Mouse (Mus musculus): ENCODE results near the gene Scarb1.

DNA sequence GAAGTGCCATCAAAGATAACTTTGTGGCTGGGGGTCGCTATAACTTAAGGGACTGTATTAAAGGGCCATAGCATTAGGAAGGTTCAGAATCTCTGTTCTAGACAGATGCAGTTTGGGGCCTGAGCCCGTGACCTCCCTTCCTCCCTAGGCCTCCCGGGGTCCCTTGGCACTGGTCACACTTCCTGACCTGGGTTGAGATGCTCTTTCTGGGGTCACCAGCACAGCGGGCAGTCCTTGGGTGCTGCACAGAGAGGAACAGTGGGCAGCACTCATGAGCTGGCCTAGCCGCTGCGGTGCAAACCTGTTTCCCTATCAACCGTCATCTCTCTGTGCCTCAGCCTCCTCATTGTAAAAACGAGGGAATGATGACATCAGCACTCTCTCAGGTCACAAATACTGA lies 71.5 kb downstream of the Scarb1 start:
- TF ChIP-seq CTCF (IDR thresholded peaks at IDR 0.05; ENCODE audit: low read depth) (no peak), EP300 (IDR thresholded peaks at IDR 0.05; ENCODE audit: low read depth) (no peak)

Data from heart, postnatal 0 days (tissue).